Mouse (Mus musculus) cerebellum, adult 8-10 months (tissue): Measurements from ENCODE around the gene Gm9049.
A peak's percentile ranks its signal among the peaks of the same experiment; 100 is the strongest.
"Not testable (repeated sequence)": the region's sequence is repeated elsewhere in the genome, so short reads cannot be mapped to it uniquely, and the experiment has no call there.

ENCODE experiments used
- DNase-seq: peaks from one replicate; pipeline ENCODE4 v3.0.0; 2022

Gene Gm9049

GRCm38 (mm10) chr10:118354005-118354404, at the start of gene Gm9049:
TSS of gene Gm9049 (minus strand) at chr10:118354105.
- DNase-seq, result not testable (repeated sequence)

GRCm38 (mm10) chr10:118399917-118400316, 46.0 kb upstream of the Gm9049 start:
- DNase-seq, result no peak

GRCm38 (mm10) chr10:118370443-118370842, 16.5 kb upstream of the Gm9049 start:
- DNase-seq, result peak; percentile 43

GRCm38 (mm10) chr10:118369518-118369917, 15.6 kb upstream of the Gm9049 start:
- DNase-seq, result no peak

- DNase-seq, result not testable (repeated sequence)
Measured at GRCm38 (mm10) chr10:118348579-118348978, 5.3 kb downstream of the Gm9049 start, which contains the start of gene Gm9048. TSS of gene Gm9048 (minus strand) at chr10:118348679.

GRCm38 (mm10) chr10:118343155-118343554, 10.8 kb downstream of the Gm9049 start, which contains the start of gene Gm9046:
TSS of gene Gm9046 (minus strand) at chr10:118343255.
- DNase-seq, result not testable (repeated sequence)

- not testable (repeated sequence) for DNase-seq
Measured at GRCm38 (mm10) chr10:118337731-118338130, 16.2 kb downstream of the Gm9049 start, which contains the start of gene Gm9045. TSS of gene Gm9045 (minus strand) at chr10:118337831.

GRCm38 (mm10) chr10:118332308-118332707, 21.6 kb downstream of the Gm9049 start, which contains the start of gene Gm9044:
TSS of gene Gm9044 (minus strand) at chr10:118332408.
- DNase-seq, result not testable (repeated sequence)

- not testable (repeated sequence) for DNase-seq
Measured at GRCm38 (mm10) chr10:118326869-118327268, 27.0 kb downstream of the Gm9049 start, which contains the start of gene Gm9040. TSS of gene Gm9040 (minus strand) at chr10:118326969.

GRCm38 (mm10) chr10:118319024-118319423, 34.9 kb downstream of the Gm9049 start:
- no peak for DNase-seq

GRCm38 (mm10) chr10:118302133-118302532, 51.8 kb downstream of the Gm9049 start:
- not testable (repeated sequence) for DNase-seq
